Mouse (Mus musculus) Patski (cell line): Measurements from ENCODE around the gene Gli1. TPM values are rescaled to one million over a fixed set of nuclear protein-coding genes. Genes with fewer than 3 reads are reported as not detected.

Source experiments
- ATAC-seq: fragments of 100-300 bp; one replicate; pipeline ENCODE4 v1.8.0; 2021
- CTCF ChIA-PET: fragments of 350-600 bp; sonication (Branson Sonifier 250); formaldehyde crosslinking; loops from one replicate; lab custom pipeline; 2022; ENCODE audit warnings: inconsistent platforms; lab: Charles Lee
- POLR2A ChIA-PET: fragments of 350-600 bp; sonication (Branson Sonifier 250); formaldehyde crosslinking; loops from one replicate; lab custom pipeline; 2022; ENCODE audit warnings: antibody characterized with exemption, inconsistent platforms; lab: Charles Lee
- DNase-seq: peaks from one replicate; pipeline ENCODE4 v3.0.0-alpha.2; 2011; ENCODE audit warnings: low read depth, low spot score
- H3K27me3 ChIP-seq: fragments of 371-371 bp; one replicate; pipeline ENCODE4 v1.5.1; 2021
- CTCF ChIP-seq: fragments of 100-300 bp; IDR thresholded peaks from one replicate; pipeline ENCODE4 v1.5.1; 2021
- in situ Hi-C: fragments of 300-500 bp; cut with MboI; formaldehyde crosslinking; loops from 3 replicates; pipeline ENCODE4 v1.11.1; 2018; ENCODE audit warnings: low pct_unique_long_range_greater_than_20kb, mixed read lengths
- polyA plus RNA-seq: library from polyadenylated mRNA; unstranded; gene quantifications from one replicate; pipeline ENCODE4 v1.2.3, GENCODE M21; 2021

The Gli1 gene
- polyA plus RNA-seq: 0.23 TPM

DNA sequence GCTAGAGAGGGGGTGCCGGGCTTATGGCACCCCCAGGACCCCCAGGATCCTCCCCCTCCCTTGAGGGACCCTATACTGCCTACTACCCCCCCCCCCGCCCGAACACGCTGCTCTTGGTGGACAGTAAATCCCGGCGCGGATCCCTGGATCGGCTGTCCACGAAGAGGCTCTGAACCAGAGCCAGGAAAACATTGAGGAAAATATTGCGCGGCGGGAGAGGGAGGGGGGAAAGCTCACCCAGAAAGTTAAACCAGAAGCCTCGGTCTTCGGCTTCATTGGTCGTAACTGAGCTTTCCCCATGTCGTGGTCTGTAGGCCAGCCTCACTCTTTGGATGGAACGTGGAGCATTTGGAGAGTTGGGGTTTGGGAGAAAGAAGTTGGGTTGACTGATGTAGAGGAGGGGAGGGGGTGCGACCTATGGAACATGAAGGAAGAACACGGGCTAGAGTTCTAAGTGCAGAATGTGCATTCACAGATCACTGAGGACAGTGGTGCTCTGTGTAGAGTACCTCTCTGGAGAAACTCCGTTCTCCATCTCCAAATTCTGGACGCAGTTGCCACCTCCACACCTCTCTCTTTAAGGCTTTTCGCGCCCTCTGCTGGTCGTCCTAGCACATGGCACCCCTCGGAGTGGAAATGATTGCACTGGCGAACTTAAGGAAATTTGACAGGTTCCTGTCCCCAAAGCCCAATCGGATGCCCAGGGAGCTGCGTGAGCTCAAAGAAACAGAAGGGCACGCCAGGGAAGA, at the start of gene Gli1:
TSS of gene Gli1 (minus strand) at position 84 of the 749 bp plus-strand sequence.
- DNase-seq (peak; percentile 50), ATAC-seq (no peak)
- ChIA-PET POLR2A (no interaction called here), CTCF (interaction anchor here (0.7 to 1.7 kb wide), 5 partner anchors 9 to 81 kb away, joined by 3 to 5 read pairs (median 3); no protein-coding TSS in a partner anchor)
- in situ Hi-C loops: no loop called here
- no peak for TF ChIP-seq CTCF
- H3K27me3 ChIP-seq: peaks cover 2% of the 10 kb centered on the region

DNA sequence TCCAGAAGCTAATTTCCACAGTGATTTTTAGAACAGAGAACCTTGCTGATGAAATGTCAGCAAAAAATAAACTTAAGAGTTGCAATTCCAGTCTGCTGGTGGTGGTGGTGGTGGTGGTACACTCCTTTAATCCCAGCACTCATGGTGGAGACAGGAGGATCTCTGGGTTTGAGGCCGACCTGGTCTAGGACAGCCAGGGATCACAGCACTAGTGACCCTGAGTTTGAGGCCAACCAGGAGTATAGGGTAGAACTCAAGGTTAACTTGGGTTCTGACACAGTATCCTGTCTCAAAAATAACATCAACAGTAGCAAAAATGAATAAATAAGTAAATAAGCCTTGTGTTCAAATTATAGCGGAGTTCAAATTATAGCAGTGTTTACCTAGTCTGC, 40.0 kb upstream of the Gli1 start:
- ChIA-PET POLR2A (interaction anchor here (0.7 kb wide), 1 partner anchor 44 kb away, joined by 5 read pairs; no protein-coding TSS in a partner anchor), CTCF (interaction anchor here (0.7 kb wide), 1 partner anchor 62 kb away, joined by 3 read pairs; no protein-coding TSS in a partner anchor)
- TF ChIP-seq CTCF: no peak
- DNase-seq (no peak), ATAC-seq (no peak)
- no peaks in the 10 kb centered on the region for H3K27me3 ChIP-seq
- in situ Hi-C loops: no loop called here

DNA sequence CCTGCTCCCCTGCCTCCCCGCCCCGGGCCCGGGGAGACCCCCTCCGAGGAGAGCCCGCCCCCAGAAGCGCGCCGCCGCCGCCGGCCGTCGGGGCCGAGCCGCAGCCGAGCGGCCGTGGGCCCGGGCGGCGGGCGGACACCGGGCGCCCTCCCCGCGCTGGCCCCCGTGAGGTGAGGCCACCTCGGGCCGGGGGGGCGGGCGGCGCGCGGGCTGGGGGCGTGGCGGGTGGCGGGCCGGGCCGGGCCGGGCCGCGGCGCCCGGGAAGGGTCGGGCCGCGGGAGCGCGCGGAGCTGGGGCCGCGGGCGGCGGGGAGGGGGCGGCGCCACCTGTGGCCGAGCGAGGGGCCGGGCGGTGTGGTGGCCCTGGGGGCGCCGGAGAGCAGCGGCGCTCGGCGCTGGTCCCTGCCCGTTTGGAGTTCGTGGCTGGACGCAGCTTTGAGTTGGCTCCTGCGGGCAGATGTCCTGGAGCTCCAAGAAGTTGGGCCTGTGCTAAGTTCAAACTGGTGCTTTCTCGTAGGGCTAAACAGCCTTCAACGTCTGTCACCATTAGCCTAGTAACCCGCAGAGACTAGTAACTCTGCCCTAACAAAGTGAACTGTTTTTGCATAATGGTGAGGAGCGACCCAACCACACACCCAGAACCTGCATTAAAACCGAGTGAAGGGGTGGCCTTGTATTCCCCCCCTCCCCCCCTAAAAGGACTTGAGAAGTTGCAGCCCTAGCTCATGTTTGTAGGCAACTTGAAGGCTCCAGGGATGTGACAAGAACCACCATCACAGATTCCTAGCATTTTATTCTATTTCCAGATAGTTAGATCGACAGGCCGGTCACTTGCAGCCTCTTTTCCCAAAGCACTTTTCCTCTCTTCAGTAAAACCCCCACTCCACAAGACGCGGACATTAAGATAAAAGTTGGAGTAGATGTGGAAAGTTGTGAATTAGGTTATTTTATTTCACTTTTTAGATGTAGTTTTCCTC, 39.3 kb upstream of the Gli1 start:
- in situ Hi-C loops: no loop called here
- DNase-seq (peak; percentile 20), ATAC-seq (peak; percentile 76)
- POLR2A ChIA-PET: no interaction called here
- CTCF ChIA-PET: interaction anchor here (0.7 to 1.2 kb wide), 2 partner anchors 42 to 61 kb away, joined by 3 read pairs; no protein-coding TSS in a partner anchor
- peak; percentile 37 for TF ChIP-seq CTCF
- no peaks in the 10 kb centered on the region for H3K27me3 ChIP-seq

DNA sequence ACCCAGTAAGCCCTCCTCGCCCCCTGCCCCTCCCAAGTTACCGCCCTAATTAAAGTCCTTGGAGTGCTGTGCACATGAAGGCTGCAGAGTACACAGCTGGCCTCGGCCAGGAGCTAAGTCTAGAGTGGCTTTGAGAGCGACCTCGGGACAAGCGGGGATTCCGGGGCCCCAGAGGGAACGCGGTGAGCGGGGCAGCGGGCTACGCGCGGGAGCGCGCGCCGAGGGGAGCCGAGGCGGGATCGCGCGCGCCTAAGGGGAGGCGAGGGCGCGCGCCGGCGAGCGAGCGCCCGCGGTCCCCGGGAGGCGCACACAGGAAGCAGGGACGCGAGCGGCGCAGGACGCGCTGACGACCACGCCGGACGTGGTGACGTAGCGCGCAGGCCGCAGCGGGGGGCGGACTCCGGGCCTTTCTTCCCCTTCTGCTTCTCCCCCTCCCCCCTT, 38.5 kb upstream of the Gli1 start, which contains the start of gene R3hdm2:
TSS of gene R3hdm2 (plus strand) at position 77 of the 441 bp plus-strand sequence.
- in situ Hi-C loops: no loop called here
- ATAC-seq (peak; percentile 84), DNase-seq (peak; percentile 31)
- ChIA-PET POLR2A (interaction anchor here (1.2 kb wide), 1 partner anchor 41 kb away, joined by 3 read pairs; no protein-coding TSS in a partner anchor), CTCF (interaction anchor here (1.2 kb wide), 1 partner anchor 41 kb away, joined by 3 read pairs; no protein-coding TSS in a partner anchor)
- H3K27me3 ChIP-seq: no peaks in the 10 kb centered on the region
- no peak for TF ChIP-seq CTCF

DNA sequence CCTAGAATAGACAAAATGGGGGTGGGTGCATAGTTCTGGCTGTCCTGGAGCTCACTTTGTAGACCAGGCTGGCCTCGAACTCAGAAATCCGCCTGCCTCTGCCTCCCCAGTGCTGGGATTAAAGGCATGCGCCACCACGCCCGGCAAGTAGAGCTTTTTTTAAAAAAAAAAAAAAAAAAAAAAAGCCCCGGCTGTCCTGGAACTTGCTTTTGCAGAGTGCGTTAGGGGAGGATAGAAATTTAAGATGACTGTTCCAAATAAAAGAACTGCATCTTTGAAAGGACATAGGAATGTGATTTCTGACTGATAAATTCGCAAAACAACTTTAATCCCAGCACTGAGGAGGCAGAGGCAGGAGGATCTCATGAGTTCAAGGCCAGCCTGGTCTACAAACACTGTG, 37.9 kb upstream of the Gli1 start:
- ChIA-PET POLR2A (interaction anchor here (1.2 kb wide), 1 partner anchor 41 kb away, joined by 3 read pairs; no protein-coding TSS in a partner anchor), CTCF (interaction anchor here (1.2 kb wide), 1 partner anchor 41 kb away, joined by 3 read pairs; no protein-coding TSS in a partner anchor)
- in situ Hi-C loops: no loop called here
- DNase-seq (no peak), ATAC-seq (no peak)
- H3K27me3 ChIP-seq: no peaks in the 10 kb centered on the region
- no peak for TF ChIP-seq CTCF

DNA sequence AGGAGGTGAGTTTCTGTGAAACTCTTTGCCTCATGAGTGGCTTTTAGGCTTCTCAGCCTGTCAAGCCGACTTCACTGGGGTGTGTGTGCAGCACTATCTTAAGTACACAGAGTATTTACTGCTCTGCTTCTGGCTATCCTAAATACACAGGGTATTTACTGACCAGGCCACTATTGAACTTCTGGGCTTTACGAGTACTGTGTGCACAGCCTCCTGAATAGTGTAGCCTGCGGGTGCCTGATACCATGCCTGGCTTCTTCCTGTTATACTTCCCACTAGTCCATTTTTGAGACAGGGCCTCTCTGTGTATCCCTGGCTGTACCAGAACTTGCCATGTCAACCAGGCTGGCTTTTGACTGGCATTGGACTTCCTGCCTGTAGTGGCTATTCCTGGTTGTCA, 35.9 kb upstream of the Gli1 start:
- ChIA-PET CTCF (no interaction called here), POLR2A (no interaction called here)
- DNase-seq (no peak), ATAC-seq (no peak)
- TF ChIP-seq CTCF: no peak
- in situ Hi-C loops: no loop called here
- no peaks in the 10 kb centered on the region for H3K27me3 ChIP-seq

DNA sequence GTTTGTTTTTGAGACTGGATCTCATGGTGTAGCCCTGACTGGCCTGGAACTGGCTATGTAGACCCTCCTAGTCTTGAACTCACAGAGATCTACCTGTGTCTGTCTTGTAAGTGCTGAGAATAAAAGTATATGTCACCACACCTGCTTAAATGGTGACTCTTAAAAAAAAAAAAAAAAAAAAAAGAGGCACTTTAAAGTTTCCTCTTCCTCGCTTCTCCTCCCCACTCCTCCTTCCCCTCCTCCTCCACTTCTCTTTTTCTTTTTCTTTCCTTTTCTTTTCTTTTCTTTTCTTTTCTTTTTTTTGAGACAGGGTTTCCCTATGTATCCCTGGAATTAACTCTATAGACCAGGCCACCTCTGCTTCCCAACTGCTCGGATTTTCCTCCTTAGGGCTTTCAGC, 29.2 kb upstream of the Gli1 start:
- in situ Hi-C loops: no loop called here
- no peaks in the 10 kb centered on the region for H3K27me3 ChIP-seq
- ChIA-PET POLR2A (no interaction called here), CTCF (no interaction called here)
- ATAC-seq (no peak), DNase-seq (no peak)
- no peak for TF ChIP-seq CTCF

DNA sequence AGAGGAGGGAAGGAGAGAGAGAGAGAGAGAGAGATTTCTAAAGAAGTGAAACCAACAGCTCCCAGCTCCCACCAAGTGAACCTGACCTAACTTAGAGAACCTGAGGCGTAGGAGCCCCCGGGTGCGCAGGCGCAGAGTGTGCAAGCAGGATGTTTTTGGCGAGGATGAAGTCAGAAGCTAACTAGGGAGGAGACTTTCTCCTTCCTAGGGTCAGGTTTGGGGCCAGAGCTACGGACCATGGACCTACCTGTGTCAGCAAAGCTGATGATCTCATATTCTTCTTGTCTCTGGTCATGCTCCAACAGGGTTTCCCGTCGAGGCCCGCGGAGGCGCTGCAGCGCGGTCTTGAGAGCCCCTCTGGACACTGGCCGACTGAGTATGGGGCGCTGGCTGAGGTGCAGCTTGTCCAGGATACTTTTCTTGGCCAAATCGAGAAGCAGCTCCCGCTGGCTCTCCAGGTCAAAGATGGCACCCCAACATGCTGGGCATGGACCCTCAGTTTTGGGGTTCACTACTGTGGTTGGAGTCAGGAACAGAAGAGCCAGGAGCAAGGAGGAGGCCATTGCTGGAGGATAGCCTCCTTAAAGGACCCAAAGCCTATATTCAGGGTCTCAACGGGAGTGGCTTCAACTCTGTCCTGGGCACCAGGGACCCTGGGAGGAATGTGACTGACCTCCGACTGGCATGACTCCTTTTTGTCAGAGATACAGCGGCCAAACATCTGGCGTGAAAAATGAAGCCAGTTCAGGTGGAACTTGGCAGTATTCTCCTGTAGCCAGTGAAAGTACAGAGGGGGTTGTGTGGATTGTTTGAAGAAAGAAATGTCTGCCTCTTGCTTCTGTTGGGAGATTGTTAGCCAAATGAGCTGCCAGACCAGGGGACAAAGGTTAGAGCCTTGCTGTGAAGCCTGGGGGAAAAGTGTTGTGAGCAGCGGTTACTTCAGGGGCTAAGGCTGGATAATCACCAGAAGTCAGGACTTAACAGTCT, 28.4 kb upstream of the Gli1 start, which contains the start of gene Inhbc:
TSS of gene Inhbc (minus strand) at position 598 of the 987 bp plus-strand sequence.
- no peak for TF ChIP-seq CTCF
- in situ Hi-C loops: no loop called here
- DNase-seq: no peak
- POLR2A ChIA-PET: interaction anchor here (0.6 kb wide), 1 partner anchor 327 kb away, joined by 4 read pairs; no protein-coding TSS in a partner anchor
- no peaks in the 10 kb centered on the region for H3K27me3 ChIP-seq
- CTCF ChIA-PET: no interaction called here
- ATAC-seq: no peak

DNA sequence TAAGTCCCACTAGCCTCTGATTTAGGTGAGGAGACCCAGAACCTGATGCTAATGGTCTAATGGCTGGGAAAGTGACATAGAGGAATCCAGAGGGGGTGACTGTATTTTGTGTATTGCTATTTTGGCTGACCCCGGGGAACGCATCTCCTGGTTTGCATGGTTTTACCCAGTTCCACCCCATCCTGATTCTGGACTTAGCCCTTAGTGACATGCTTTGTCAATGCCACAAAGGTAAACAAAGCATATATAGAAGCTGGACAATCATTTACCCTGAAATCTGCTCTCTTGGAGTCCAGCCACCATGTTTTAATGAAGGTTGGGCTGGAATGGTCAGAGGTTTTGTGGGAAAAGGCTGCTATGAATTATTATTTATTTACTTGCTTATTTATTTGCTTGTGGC, 26.5 kb upstream of the Gli1 start:
- in situ Hi-C loops: no loop called here
- no peak for TF ChIP-seq CTCF
- no peaks in the 10 kb centered on the region for H3K27me3 ChIP-seq
- ChIA-PET CTCF (interaction anchor here (0.9 to 1.3 kb wide), 3 partner anchors 17 to 40 kb away, joined by 3 to 4 read pairs (median 3); no protein-coding TSS in a partner anchor), POLR2A (no interaction called here)
- ATAC-seq: no peak
- no peak for DNase-seq
